Mouse (Mus musculus): ENCODE data around the gene Fzd9. TPM values are rescaled to one million over a fixed set of nuclear protein-coding genes. Genes with fewer than 3 reads are reported as not detected.

The Fzd9 gene
- polyA plus RNA-seq (2015; fragmentation: Nextera tagmentation; extraction: Ambion mirVana) = 0.72 and 0.77 TPM in 2 replicates

DNA sequence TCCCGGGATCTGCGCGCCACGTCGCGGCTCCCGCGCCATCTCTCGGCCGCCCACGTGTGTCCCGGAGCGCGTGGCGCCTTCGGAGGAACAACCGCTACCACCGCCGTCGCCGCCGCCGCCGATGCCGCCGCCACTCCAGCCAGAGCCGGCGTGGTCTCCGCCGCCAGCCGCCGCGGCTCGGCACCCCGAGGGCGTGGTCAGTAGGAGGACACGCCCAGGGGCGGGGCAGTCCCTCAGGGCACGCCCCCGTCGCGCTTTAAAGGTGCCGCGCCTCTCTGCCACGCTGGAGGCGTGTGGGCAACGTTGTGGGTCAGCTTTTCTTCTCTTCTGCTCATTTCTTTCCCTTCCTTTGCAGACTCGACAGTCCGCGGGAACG is at the start of gene Fzd9:
TSS of gene Fzd9 (minus strand) at position 152 of the 376 bp plus-strand sequence.
- Histone ChIP-seq H3K4me1 (ENCODE audit: insufficient read depth, low read length) (peaks cover 19% of the 10 kb centered on the region), H3K27ac (ENCODE audit: low read length) (no peak within 1 kb of the TSS), H3K9ac (replicated peaks; ENCODE audit: low read length) (peak within 1 kb of the TSS; percentile 56), H3K9me3 (ENCODE audit: low read length) (no peaks in the 10 kb centered on the region; the same call in 1 of the 2 replicates), H3K4me2 (replicated peaks; ENCODE audit: low read depth, low read length) (peak within 1 kb of the TSS; percentile 99), H3K4me3 (ENCODE audit: low read length) (peak within 1 kb of the TSS; percentile 61), H3K36me3 (ENCODE audit: insufficient read depth, low read length) (peaks cover 5% of the 10 kb centered on the region; the same call in 1 of the 2 replicates), H3K27me3 (ENCODE audit: insufficient read depth, low read length) (peaks cover 20% of the 10 kb centered on the region)
- WGBS = 0% methylated on average over 41 of the region's 51 CpGs
- ATAC-seq (ENCODE audit: low FRiP score, low TSS enrichment) = peak; percentile 90

DNA sequence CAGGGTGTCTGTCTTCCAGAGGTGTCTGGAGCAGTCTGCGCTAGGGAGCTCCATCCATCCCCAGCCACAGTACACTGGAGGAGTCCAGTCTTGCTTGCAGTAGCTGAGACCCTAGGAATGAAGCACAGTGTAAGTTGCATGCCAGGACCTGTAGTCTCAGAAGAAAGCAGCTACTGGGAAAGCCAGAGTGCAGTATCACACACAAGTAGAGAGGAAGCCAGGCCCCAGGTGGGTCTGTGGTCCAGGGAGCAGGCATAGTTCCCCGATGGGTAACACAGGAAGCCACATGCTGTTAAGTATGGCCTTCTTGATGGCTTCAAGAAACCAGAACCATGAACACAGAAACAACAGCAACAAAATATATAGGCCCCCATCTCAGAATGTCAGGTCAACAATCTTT is 41.0 kb upstream of the Fzd9 start:
- no peak overlapping the region for H3K4me2 ChIP-seq (replicated peaks; ENCODE audit: low read depth, low read length)
- 84% methylated on average over 2 of the region's 2 CpGs for WGBS
- ATAC-seq (ENCODE audit: low FRiP score, low TSS enrichment) = no peak

DNA sequence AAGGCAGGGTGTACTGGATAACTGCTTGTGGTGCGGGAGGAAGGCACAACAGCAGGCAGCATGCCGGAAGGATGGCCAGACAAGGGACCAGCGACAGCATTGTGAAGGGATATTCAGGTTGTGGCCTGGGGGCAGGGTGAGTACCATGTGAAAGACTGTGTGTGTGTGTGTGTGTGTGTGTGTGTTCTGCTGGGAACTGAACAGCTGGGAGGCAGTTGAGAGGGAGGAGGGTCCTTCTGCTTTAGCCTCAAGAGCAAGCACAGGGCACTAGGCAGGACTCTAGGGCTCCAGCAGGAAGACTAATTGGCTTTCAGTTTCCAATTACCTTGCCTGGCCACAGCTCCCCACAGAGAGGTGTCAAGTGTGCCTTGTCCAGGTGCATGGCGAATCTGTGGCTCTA is 40.2 kb upstream of the Fzd9 start:
- WGBS = 40% methylated on average over 4 of the region's 4 CpGs
- ATAC-seq (ENCODE audit: low FRiP score, low TSS enrichment) = no peak

More for the DNA sequence above, 41.0 kb upstream of the Fzd9 start:
- H3K27ac ChIP-seq (ENCODE audit: low read length) = no peak overlapping the region
- H3K4me3 ChIP-seq (ENCODE audit: low read length) = no peak overlapping the region
- no peaks in the 10 kb centered on the region for H3K9me3 ChIP-seq (ENCODE audit: low read length)
- H3K9ac ChIP-seq (replicated peaks; ENCODE audit: low read length) = no peak overlapping the region
- no peaks in the 10 kb centered on the region for H3K4me1 ChIP-seq (ENCODE audit: insufficient read depth, low read length)
- H3K36me3 ChIP-seq (ENCODE audit: insufficient read depth, low read length) = no peaks in the 10 kb centered on the region
- 0 out of 2 replicates have a peak, but pooled peaks cover 1% of the 10 kb centered on the region for H3K27me3 ChIP-seq (ENCODE audit: insufficient read depth, low read length)

DNA sequence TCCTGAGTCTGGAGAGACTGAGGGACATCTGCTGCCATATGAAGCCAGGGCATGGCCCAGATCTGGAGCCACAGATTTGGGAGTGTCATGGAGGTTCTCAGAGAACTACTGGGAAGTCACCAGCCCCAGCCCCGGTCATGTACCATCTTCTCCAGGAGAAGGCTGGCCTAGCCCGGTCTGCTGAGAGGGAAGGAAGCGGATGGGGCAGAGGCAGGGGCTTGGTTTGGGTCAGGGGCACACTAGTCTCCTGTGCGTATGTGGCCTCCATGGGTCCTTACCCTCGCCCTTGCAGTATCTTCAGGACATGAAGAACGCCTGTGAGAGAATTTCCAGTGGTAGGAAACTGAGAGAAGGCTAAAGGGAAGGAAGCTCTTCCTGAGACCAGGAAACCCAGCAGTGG is 39.7 kb upstream of the Fzd9 start:
- 84% methylated on average over 6 of the region's 6 CpGs for WGBS
- H3K9ac ChIP-seq (replicated peaks; ENCODE audit: low read length) = no peak overlapping the region
- no peaks in the 10 kb centered on the region for H3K9me3 ChIP-seq (ENCODE audit: low read length)
- no peak overlapping the region for H3K4me2 ChIP-seq (replicated peaks; ENCODE audit: low read depth, low read length)
- no peaks in the 10 kb centered on the region for H3K4me1 ChIP-seq (ENCODE audit: insufficient read depth, low read length)
- H3K27ac ChIP-seq (ENCODE audit: low read length) = no peak overlapping the region
- H3K27me3 ChIP-seq (ENCODE audit: insufficient read depth, low read length) = 0 out of 2 replicates have a peak, but pooled peaks cover 3% of the 10 kb centered on the region
- no peaks in the 10 kb centered on the region for H3K36me3 ChIP-seq (ENCODE audit: insufficient read depth, low read length)
- no peak overlapping the region for H3K4me3 ChIP-seq (ENCODE audit: low read length)
- no peak for ATAC-seq (ENCODE audit: low FRiP score, low TSS enrichment)

More for the DNA sequence above, 40.2 kb upstream of the Fzd9 start:
- Histone ChIP-seq H3K9me3 (ENCODE audit: low read length) (no peaks in the 10 kb centered on the region), H3K4me3 (ENCODE audit: low read length) (no peak overlapping the region), H3K4me2 (replicated peaks; ENCODE audit: low read depth, low read length) (no peak overlapping the region), H3K9ac (replicated peaks; ENCODE audit: low read length) (no peak overlapping the region), H3K27ac (ENCODE audit: low read length) (no peak overlapping the region), H3K36me3 (ENCODE audit: insufficient read depth, low read length) (no peaks in the 10 kb centered on the region), H3K27me3 (ENCODE audit: insufficient read depth, low read length) (0 out of 2 replicates have a peak, but pooled peaks cover 3% of the 10 kb centered on the region), H3K4me1 (ENCODE audit: insufficient read depth, low read length) (no peaks in the 10 kb centered on the region)

DNA sequence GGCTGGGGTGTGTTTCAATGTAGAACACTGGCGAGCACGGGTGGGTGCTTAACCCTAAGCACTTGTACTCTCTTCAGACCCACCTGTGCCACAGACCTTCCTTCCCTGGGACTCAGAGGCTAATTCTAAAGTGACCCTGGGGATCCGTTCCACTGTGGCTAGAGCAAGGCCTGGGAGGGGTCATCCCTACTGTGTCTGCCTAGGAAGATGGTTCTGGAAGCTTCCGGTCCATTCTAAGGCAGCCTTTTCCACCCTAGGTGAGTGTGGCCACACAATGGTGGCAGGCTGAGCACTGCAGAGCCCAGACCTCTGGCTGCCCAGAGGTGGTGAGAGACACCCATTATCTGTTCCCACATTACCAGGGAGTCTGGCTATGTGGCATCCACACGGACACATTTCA is 35.9 kb upstream of the Fzd9 start:
- Histone ChIP-seq H3K27me3 (ENCODE audit: insufficient read depth, low read length) (0 out of 2 replicates have a peak, but pooled peaks cover 3% of the 10 kb centered on the region), H3K4me1 (ENCODE audit: insufficient read depth, low read length) (no peaks in the 10 kb centered on the region), H3K36me3 (ENCODE audit: insufficient read depth, low read length) (no peaks in the 10 kb centered on the region), H3K9ac (replicated peaks; ENCODE audit: low read length) (no peak overlapping the region), H3K4me3 (ENCODE audit: low read length) (no peak overlapping the region), H3K27ac (ENCODE audit: low read length) (no peak overlapping the region), H3K4me2 (replicated peaks; ENCODE audit: low read depth, low read length) (no peak overlapping the region), H3K9me3 (ENCODE audit: low read length) (no peaks in the 10 kb centered on the region)
- ATAC-seq (ENCODE audit: low FRiP score, low TSS enrichment) = no peak
- WGBS = 72% methylated on average over 5 of the region's 5 CpGs

DNA sequence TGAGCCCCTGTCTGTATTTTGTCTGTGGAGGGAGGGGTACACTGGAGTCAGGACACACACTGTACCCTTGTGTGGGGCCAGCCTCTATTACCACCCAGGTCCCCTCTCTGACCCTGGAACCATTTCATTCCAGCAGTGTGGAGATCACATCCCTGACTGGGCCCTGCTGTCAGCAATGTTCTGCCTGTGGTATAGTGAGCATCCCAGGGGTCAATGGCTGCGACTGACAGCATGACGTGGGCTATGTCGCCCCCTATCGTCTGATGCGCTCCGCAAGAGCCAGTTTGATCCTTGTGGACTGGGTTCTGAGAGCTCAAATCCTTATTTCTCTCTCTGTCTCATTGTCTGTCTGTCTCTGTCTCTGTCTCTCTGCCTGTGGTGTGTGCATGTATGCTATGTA is 35.2 kb upstream of the Fzd9 start:
- WGBS = under 1% methylated on average over 6 of the region's 6 CpGs
- Histone ChIP-seq H3K36me3 (ENCODE audit: insufficient read depth, low read length) (no peaks in the 10 kb centered on the region), H3K27ac (ENCODE audit: low read length) (no peak overlapping the region)

DNA sequence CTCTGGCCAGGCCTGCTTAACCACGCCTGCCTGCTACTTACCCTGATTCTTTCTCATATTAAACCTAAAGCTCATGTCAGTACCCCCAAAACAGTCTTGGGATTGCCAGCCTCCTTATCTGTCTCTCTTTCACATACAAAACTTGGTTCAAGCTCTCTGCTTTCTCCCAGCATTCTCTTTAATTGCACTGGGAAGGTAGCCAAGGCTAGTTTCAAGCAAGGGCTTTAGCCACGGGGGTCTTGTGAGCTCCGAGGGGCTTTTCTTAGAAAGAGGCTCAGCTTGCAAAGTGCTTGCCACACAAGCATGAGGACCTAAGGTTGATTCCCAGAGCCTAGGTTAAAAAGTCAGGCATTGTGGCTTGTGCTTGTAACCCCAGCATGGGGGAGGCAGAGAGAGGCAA is 34.2 kb upstream of the Fzd9 start:
- Histone ChIP-seq H3K36me3 (ENCODE audit: insufficient read depth, low read length) (no peaks in the 10 kb centered on the region), H3K27me3 (ENCODE audit: insufficient read depth, low read length) (0 out of 2 replicates have a peak, but pooled peaks cover 3% of the 10 kb centered on the region), H3K9ac (replicated peaks; ENCODE audit: low read length) (no peak overlapping the region), H3K4me3 (ENCODE audit: low read length) (no peak overlapping the region), H3K4me1 (ENCODE audit: insufficient read depth, low read length) (no peaks in the 10 kb centered on the region), H3K4me2 (replicated peaks; ENCODE audit: low read depth, low read length) (no peak overlapping the region), H3K9me3 (ENCODE audit: low read length) (no peaks in the 10 kb centered on the region), H3K27ac (ENCODE audit: low read length) (no peak overlapping the region)
- 76% methylated on average over 3 of the region's 3 CpGs for whole genome bisulfite sequencing
- ATAC-seq (ENCODE audit: low FRiP score, low TSS enrichment) = no peak

More for the DNA sequence above, 35.2 kb upstream of the Fzd9 start:
- H3K4me2 ChIP-seq (replicated peaks; ENCODE audit: low read depth, low read length) = no peak overlapping the region
- H3K9me3 ChIP-seq (ENCODE audit: low read length) = no peaks in the 10 kb centered on the region
- 0 out of 2 replicates have a peak, but pooled peaks cover 3% of the 10 kb centered on the region for H3K27me3 ChIP-seq (ENCODE audit: insufficient read depth, low read length)
- H3K4me3 ChIP-seq (ENCODE audit: low read length) = no peak overlapping the region
- no peak overlapping the region for H3K9ac ChIP-seq (replicated peaks; ENCODE audit: low read length)
- ATAC-seq (ENCODE audit: low FRiP score, low TSS enrichment) = peak; percentile 75
- H3K4me1 ChIP-seq (ENCODE audit: insufficient read depth, low read length) = no peaks in the 10 kb centered on the region

DNA sequence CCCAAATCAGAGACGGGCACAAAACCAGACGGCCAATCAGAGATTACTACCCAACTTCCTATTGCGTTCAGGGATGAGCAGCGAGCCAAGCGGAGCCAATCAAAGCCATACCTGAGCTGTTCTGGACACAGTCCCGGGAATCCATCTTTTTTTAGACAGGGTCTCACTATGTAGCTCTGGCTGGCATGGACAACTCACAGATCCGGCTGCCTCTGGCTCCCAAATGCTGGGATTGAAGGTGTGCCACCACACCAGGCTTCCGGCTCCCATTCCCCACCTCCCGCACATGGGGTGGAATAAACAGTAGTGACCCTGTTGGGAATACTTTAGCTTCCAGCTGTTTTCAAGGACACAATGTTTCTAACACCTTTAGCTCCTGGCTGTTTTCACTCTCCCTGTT is 29.2 kb upstream of the Fzd9 start:
- Histone ChIP-seq H3K27ac (ENCODE audit: low read length) (no peak overlapping the region), H3K27me3 (ENCODE audit: insufficient read depth, low read length) (peaks cover 4% of the 10 kb centered on the region; the same call in 1 of the 2 replicates), H3K4me1 (ENCODE audit: insufficient read depth, low read length) (no peaks in the 10 kb centered on the region), H3K4me2 (replicated peaks; ENCODE audit: low read depth, low read length) (no peak overlapping the region), H3K9ac (replicated peaks; ENCODE audit: low read length) (no peak overlapping the region), H3K4me3 (ENCODE audit: low read length) (no peak overlapping the region), H3K9me3 (ENCODE audit: low read length) (no peaks in the 10 kb centered on the region), H3K36me3 (ENCODE audit: insufficient read depth, low read length) (no peaks in the 10 kb centered on the region)
- ATAC-seq (ENCODE audit: low FRiP score, low TSS enrichment) = no peak
- WGBS = 74% methylated on average over 9 of the region's 9 CpGs

DNA sequence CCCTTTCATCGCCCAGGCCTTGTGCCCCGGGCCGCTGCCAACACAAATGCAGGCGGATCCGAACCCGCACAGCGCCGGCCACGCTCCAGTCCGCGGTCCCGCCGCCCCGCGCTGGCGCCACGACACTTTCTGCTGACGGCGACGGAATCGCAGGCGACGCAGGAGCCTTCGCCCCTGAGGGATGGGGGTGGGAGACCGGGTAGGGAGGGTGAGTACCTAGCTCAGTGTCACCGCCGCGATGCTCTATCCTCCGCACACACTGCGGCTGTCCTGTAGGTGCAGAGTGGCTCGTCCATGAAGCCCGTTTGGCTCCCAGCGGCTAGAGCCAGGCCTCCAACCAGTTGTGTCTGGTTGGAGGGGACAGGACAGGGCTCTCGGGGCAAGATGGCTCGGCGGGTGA is 25.6 kb upstream of the Fzd9 start:
- 5% methylated on average over 35 of the region's 36 CpGs for WGBS
- peaks cover 4% of the 10 kb centered on the region; the same call in 1 of the 2 replicates for H3K27me3 ChIP-seq (ENCODE audit: insufficient read depth, low read length)
- H3K27ac ChIP-seq (ENCODE audit: low read length) = no peak overlapping the region
- H3K4me3 ChIP-seq (ENCODE audit: low read length) = peak overlapping the region; percentile 20
- H3K4me1 ChIP-seq (ENCODE audit: insufficient read depth, low read length) = no peaks in the 10 kb centered on the region
- H3K9ac ChIP-seq (replicated peaks; ENCODE audit: low read length) = peak overlapping the region; percentile 2; the same call in 1 of the 2 replicates
- ATAC-seq (ENCODE audit: low FRiP score, low TSS enrichment) = peak; percentile 61; the same call in 1 of the 2 replicates
- no peaks in the 10 kb centered on the region for H3K9me3 ChIP-seq (ENCODE audit: low read length)
- peak overlapping the region; percentile 47 for H3K4me2 ChIP-seq (replicated peaks; ENCODE audit: low read depth, low read length)
- no peaks in the 10 kb centered on the region for H3K36me3 ChIP-seq (ENCODE audit: insufficient read depth, low read length)

DNA sequence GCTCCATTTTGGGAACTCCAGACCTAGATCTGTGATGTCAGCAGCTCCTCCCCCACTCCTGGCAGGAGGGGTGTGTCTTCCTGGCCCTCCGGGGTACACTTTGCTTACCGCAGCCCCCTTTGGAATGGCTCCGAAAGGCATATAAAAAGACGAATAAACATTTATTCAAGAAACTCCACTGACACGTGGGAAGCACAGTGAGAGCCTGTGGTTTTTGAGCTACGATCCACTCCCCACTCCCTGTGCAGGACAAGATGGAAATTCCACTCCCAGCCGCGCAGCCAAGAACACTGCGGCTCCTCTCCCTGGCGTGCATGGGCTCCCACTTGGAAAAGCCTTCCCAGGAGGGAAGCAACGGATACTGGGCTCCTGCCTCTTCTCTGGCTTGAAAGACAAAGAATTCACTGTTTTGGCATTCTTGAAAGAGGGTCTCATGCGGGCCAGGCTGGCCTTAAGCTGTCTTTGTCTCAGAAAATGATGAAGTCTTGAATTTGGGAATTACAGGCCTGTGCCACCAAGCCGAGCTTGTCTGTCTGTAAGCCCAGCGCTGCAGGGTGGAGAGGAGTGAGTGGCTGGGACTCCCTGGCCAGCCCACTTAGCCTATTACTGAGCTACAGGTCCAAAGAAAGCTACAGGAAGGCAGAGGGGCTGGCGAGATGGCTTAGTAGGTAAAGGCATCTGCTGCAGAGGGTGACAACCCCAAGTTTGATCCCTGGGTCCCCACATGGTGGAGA is 23.8 kb upstream of the Fzd9 start:
- H3K4me2 ChIP-seq (replicated peaks; ENCODE audit: low read depth, low read length) = peak overlapping the region; percentile 20; the same call in 1 of the 2 replicates
- H3K9ac ChIP-seq (replicated peaks; ENCODE audit: low read length) = no peak overlapping the region
- no peak overlapping the region for H3K27ac ChIP-seq (ENCODE audit: low read length)

More for the DNA sequence above, 23.8 kb upstream of the Fzd9 start:
- WGBS = 26% methylated on average over 15 of the region's 15 CpGs
- Histone ChIP-seq H3K9me3 (ENCODE audit: low read length) (no peaks in the 10 kb centered on the region), H3K36me3 (ENCODE audit: insufficient read depth, low read length) (no peaks in the 10 kb centered on the region), H3K27me3 (ENCODE audit: insufficient read depth, low read length) (peaks cover 4% of the 10 kb centered on the region; the same call in 1 of the 2 replicates), H3K4me1 (ENCODE audit: insufficient read depth, low read length) (no peaks in the 10 kb centered on the region), H3K4me3 (ENCODE audit: low read length) (no peak overlapping the region)
- no peak for ATAC-seq (ENCODE audit: low FRiP score, low TSS enrichment)

Measured in kidney, embryonic 16.5 days (tissue).